Mouse (Mus musculus) WW6 (cell line): ENCODE results near the gene Aebp1.

Experiments
- DNase-seq: peaks from one replicate; pipeline ENCODE4 v3.0.0-alpha.2; 2013; ENCODE audit warnings: low read depth, low spot score

Gene Aebp1

DNA sequence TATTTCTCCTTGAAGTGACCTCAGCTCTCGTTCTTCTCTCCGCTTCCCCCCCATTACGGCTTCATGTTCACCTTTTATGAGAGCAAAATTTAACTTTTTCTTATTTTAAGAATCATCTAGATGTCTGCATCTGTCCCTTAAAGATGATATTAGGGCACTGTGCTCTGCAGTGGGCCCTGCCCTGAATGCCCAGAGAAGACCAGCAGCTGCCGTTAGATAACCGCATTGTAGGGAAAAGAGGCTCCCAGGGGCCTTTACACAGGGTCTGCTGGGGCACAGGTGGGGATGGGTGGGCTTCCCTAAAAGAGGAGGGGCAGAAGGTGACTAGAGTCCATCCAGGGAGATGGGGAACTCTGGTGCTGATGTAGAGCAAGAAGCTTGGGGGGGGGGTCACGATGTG is 32.1 kb downstream of the Aebp1 start:
- no peak for DNase-seq

DNA sequence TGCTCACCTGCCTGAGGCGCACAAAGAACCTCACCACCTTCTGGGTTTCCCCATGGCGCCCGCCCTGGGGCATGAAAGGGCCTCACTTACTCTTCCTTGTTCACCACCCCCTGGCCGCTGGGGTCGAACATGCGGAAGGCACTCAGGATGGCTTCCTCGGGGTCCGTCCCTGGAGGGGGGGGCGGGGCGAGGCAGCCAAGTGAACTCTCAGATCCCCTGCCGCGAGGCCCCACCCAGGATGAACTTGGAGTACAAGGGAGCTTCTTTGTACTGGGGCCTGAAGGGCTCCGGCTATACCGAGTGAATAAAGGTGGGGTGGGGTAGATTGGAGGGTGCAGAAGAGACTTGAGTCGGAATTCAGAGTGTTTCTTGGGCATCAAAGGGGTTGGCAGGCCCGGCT is 35.5 kb downstream of the Aebp1 start:
- no peak for DNase-seq

DNA sequence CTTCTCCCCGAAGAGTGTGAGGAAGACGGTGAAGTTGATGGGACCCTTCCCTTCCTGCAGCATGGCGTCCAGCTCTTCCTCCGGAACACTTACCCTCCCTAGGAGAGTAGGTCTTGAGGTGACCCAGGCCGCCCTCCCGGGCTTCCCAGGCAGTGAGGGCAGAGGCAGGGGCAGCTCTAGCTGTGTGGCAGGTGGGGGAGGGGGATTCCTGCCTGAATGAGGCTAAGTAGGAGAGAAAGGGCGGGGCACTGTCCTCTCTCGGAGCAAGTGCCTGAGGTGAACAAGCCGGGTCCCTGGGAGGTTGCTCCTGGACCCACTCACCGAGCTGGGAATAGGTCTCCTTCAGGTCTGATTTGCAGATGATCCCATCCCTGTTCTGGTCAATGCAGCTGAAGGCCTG is 36.1 kb downstream of the Aebp1 start:
- DNase-seq: no peak

DNA sequence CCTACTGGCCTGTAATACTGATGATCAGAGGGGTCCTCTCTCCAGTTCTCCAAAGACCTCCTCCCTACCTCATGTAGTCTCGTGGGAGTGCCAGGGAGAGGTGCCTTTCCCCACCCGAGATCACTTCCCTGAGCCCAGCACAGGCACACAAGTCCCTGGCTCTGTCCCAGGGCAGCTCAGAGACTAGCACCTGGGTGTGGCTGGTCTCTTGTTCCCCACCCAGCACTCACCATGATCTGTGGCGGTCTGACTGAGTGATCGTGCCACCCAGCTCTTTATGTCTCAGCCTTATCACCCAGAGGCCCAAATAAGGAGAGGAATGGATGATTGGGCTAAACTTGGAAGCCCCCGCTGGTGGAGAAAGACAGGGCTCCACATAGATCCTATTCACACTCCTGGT is 36.8 kb downstream of the Aebp1 start, which contains the start of gene Myl7:
Gene Myl7, minus strand, starts transcription at position 252 of the 400 bp plus-strand sequence.
- DNase-seq: no peak

DNA sequence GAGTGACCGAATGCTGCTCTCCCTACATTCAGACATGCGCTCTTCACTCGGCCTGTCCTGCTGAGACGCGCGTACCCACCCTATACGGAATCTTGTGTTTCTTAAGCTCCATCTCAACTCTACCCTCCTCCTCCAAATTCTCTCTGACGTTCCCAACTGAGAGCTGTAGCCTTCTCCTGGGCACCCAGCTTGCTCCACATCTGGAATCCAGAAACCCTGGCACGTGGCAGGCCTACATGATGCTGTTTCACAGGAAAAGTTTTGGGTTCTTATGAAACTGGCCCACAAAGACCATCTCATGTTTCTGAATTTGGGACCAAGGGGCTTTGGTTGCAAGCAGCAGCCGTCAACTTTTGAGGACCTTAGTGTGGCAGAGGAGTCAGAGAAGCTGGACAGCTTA is 37.5 kb downstream of the Aebp1 start:
- no peak for DNase-seq

DNA sequence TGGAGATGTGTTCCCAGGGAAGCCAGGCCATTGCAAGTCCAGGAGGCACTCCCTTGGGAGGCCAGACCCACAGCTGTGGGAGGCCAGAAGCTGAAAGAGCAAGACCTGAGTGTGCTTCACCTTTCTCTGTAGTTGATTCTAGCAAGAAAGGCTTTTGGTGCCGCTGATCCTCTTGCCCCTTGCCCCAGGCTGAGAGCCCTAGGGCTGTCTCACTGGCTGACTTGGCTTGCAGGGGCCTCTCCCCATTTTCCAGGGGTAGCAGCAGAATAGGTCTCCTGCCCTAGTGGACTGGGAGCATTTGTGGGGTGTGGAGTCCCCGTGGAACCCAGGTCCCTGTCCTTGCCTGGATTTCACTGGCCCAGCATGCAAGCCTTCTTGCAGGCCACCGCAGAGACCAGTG is 39.6 kb downstream of the Aebp1 start:
- no peak for DNase-seq

DNA sequence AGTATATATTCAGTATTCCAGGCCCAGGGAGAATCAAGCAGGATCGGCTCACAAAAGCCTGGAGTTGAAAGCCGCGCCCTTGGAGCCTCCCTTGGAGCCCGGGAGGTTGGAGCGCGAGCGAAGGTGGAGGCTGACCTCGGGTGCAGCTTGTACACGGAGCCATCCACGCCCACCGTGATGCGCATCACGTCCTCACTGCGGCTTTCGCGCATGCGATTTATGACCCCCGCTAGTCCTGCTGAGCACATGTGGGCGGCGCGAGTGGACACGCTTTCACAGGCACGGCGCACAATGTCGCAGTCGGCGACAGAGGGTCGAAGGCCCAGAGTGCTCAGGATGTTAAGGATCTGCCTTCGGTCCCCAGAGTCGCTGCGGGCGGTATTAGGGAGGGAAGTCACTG is 40.2 kb downstream of the Aebp1 start:
- DNase-seq: no peak

DNA sequence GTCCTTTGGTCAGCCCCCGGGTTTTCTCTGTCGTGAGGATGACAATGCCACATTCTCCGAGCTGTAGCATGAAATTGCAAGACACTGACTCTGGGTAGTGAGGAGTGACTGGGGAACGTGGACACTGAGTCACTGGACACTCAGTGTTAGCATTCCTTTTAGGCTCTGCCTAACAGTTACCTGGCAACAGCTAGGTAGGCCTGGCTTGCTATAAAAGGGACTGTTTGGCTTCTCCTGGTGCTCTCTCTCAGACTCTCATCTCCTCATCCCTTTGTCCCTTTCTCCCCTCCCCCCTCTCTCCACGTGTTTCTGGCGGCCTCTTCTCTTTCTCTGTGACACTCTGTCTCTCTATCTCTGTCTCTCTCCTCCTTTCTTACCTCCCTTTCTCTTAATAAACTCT is 40.6 kb downstream of the Aebp1 start:
- no peak for DNase-seq

DNA sequence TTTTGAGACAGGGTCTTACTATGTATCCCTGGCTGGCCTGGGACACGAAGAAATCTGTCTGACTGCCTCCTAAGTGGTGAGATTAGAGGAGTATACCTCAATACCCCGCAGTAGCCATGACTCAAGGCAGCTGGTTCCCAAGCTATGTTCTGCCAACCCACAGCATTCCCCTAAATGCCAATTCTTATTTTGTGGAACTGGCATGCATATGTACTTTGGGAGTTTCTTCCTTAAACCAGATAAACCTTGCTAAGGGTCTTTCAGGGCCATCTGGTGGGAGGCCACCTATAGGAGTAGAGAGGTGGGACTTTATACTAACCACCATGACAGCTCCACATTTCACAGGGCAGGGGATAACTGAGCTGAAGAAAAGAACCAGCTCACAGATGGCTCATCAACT is 42.1 kb downstream of the Aebp1 start:
- no peak for DNase-seq

DNA sequence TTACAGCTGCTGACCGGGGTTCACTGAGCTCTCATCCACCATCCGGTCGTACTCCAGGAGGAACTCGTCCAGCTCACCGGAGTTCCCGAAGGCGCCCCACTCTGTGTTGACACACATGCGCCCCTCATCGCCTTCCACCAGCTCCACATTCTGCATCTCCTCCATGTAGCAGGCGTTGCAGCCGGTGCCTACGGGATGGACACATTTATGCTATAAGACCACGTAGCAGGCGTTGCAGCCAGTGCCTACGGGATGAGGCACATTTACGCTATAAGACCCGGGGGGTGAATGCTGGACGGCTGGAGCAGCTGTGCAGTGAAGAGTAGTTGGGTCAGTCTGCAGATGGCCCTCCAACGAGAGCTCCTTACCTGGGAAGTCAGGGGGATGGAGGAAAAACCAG is 42.6 kb downstream of the Aebp1 start:
- no peak for DNase-seq

DNA sequence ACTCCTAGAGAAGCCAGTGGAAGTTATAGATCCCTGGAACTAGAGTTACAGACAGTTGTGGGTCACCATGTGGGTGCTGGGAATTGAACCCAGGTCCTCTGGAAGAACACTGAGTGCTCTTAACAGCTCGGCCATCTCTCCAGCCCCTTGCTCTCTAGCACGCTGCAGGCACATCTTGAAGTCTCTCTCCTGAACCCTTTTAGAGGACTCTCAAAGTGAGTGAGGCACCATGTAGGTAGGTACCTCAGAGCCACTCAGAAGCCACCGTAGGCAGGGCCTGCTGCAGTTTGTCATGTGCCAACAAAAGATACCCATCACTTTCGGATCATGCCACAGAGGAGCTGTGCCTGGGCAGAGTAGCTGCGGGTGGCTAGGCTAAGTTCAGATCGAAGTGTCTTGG is 43.1 kb downstream of the Aebp1 start:
- DNase-seq: no peak

DNA sequence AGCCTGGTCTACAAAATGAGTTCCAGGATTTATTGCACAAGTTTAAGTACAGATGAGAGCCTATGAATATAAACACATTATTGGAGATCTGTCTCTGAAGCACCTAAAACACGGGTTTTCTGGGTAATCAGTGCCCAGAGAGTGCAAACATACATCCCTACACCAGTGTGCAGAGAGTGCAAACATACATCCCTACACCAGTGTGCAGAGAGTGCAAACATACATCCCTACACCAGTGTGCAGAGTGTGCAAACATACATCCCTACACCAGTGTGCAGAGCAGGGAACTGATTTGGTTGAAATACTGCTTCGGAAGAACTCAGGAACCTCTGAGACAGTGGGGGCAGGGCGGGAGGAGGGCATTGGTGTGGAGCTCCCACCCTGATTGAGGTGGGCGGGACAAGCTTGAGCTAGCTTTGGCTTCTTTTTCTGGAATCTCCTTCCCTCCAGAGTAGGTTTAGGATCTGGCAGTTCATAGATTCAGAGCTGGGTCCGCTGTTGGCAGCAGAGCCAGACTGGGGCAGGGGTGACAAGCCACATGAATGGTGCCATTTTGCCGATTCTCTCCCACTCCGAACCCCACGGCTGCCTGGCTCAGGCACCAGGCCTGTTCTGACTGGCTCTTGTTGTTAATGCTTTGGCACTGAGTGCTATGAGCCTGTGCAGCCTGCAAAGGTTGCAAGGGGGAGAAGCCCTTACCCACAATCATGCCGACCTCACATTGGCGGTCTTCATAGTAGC is 44.2 kb downstream of the Aebp1 start:
- DNase-seq: no peak

DNA sequence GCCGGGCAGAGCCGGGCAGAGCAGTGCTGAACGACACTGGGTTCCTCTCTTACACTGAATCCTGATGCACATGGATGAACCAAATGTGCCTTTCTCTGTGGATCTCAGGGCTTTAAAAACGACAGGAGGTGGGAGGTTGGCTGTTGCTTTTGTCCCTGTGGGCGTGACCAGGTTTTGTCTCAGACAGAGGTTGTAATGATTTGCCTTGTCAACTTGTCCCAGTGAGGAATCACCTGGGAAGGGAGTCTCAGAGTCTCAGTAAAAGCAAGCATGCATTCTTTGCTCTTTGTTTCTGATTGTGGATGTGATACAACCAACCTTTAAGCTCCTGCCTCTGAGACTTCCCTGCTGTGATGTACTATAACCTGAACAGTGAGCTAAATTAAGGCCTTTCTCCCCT is 45.3 kb downstream of the Aebp1 start:
- DNase-seq: no peak

DNA sequence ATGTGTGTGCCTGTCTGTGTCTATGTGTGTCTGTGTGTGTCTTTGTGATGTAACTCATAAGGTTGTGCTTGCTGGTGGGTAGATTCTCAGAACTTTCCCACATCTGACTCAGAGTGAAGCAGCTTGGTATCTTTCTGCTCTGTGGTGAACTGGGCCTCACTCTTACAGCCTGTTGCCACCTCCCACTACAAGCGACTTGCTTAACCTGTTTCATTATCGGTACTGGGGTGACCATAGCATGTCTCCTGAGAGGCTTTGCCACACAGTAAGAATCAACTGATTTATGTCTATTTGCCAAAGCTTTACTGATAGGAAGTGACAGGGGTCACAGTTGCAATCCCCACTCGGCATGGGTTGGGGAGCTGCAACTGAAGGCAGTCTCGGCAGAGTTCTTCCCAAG is 46.9 kb downstream of the Aebp1 start:
- no peak for DNase-seq

DNA sequence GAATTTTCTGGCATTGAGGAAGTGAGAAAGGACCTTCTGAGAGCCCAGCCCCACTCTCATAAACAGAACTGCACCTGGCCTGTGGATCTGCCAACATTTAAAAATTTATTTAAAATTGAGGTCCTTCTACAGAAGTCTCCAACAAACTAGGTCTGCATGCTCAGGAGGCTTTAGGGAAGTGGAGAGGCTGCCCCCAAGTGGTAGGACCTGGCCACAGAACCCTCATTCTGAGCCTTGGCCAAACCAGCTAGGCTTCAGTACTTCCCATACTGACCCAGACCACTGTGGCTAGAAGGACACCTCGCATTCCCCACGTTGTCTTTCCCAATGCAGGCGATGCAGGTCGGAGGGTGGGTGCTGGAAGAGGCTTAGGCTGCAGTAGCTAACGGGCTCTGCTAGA is 50.9 kb downstream of the Aebp1 start:
- no peak for DNase-seq

DNA sequence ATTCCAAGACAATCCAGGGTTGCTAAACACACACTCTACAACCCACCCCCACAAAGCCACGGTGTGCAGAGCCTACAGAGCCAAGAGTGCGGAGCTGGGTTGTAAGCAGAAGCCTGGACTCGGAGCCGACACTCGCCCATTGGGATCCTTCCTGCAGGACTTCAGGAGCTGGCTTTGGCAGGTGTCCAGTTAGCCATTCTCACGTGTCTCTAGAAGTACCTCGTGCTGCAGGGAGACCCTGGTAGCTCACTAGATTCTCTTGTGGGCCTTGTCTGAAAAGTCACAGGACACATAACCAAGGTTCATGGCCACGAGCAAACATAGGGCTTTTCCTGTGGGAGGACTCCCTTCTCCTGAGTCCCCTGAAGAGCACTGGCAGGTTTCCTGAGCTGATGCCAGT is 51.5 kb downstream of the Aebp1 start:
- no peak for DNase-seq

DNA sequence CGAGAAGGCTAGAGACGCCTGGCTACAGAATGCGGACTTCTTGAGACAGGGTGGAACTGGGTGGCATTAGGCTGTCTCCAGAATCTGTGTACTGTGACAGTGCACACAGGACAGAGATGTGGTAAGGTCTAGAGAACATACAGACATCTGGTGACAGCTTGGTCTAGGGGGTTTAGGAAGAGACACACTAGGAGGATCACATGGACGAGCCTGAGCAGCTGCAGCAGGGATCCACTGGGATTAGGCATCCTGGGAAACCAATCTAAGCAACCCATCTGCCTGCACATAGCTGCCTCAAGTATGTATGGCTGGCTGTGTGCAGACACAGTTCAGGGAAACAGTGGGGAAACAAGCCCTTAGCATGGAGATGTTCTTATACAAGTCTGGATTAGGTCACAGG is 52.2 kb downstream of the Aebp1 start:
- DNase-seq: no peak

DNA sequence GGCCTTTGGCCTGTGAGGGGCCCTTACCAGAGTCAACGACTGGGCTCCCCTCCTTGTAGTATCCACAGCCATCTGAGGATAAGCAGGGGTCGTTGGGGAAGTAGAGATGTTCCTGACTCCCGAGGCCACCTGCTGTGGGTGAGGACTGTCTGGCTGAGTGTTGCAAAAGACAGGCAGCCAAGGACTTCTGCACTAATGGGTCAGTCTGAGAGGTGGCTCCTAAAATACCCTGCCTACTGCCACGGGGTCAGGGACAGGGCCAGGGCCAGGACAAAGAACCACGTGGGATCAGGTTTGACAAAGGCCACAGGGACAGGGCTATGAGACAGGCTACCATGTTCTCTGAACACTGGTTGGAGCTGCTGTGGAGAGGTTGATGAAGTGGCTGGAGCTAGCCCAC is 53.2 kb downstream of the Aebp1 start:
- DNase-seq: no peak

DNA sequence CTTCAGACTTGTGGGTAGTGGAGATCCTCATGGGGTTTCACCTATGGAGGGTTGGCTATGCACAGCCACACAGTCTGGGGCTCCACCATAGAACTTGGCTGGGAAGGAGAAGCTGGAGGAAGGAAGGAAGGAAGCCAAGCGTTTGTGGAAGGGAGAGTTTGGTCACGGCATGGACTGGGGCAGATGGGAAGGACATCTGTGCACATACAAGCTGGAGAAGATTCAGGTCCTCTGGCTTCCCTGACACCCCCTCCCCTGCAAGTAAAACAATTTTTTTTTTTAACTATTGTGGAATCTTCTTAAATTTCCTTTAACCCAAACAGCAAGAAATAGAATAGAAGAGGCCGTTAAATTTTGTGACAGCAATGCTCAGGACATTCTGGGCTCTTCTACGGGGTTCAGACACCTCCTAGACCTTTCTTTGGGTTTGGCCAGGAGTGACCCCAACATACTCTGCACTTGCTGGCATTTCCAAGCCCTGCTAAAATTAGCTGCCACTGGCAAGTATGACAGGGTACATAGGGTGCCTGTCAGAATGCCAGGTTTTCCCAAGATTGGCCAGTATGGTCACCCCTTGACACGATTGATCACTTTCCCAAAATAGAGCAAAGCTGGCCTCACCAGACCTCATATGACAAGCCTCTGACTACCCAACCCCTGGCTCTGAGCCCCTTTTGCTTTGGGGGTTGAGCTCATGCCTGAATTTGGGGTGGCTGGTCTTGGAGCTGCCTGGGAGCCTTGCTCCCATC is 53.9 kb downstream of the Aebp1 start:
- no peak for DNase-seq

DNA sequence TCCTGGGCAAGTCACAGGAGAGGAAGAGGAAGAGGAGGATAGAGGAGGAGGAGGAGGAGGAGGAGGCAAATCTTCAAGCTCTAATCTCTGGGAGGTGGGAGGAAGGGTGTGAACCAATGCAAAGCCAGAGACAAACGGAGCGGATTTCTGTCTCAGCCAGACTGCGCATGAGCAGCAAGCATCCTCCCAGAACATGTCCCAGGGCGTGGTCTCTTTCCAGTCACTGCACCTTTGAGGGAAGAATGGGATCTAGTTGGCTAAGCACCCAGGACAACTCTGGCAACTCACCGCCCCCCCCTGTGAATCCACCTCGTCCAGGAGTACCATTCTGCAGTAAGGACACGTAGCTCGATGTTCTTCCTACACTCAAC is 54.4 kb downstream of the Aebp1 start:
- DNase-seq: no peak

DNA sequence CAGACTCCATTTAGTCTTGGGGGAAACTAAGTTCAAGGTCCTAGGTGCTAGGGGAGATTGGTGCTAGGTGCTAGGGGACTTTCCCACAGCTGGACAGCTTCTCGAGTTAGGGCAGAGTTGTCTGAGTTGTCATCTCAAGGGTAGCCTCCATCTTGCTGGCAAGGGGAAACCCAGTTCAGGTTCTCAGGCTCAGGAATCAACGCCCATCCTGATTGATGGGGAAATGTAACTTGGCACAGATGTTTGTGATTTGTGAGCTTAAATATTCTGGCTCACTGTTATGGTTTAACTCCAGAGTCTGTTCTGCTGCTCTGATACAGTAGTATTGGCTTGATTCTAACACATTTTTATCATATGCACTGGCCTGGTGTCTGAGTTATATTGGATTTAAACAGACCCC is 56.4 kb downstream of the Aebp1 start:
- DNase-seq: no peak

DNA sequence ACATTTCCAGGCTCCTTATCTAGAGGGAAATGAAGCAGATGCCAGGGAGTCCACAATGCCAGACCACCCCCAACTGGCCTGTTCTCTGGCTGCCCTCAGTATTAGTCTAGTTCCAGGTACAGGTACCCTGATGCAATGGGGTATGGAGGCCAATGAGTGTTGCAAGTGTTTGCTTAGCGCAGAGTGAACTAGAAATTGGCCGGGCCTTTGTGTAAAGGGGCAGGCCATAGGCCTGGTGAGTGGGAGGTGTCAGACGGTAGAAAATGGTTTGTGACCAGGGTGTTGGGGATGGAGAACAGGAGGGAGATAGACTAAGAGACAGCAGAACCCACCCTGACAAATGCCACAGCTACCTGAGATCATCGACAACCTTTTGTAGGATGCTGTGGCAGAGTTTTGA is 57.9 kb downstream of the Aebp1 start:
- no peak for DNase-seq

DNA sequence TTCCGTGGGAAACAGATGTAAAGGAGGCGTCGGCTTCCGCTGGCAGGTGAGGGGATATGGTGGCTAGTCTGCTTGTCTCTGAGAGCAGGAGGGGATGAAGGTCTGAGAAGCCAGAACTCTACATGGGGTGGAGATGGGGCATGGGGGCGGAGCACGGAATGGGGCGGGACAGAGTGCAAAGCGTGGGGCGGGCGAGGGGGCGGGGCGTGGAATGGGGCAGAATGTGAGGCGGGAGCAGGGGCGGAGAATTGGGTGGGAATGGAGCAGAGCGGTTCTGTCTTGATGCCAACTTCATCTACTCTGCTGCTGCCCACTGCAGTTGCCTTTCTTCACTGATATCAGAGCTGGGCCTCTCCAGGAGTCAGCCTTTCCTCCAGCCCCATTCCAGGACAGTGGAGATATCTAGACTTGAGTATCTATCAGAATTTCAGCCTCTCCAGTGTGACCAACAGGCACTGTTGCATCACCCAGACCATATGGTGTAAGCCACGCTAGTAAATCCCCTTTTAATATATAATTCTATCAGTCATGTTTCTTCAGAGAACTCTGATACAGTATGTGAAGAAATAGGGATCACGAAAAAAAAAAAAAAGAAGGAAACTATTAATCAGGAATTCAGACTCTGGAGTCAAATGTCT is 58.7 kb downstream of the Aebp1 start:
- DNase-seq: no peak
